Mouse (Mus musculus): ENCODE measurements around the gene Tmem151a. TPM values are rescaled to one million over a fixed set of nuclear protein-coding genes. Genes with fewer than 3 reads are reported as not detected.

Gene Tmem151a
- polyA plus RNA-seq, 1 experiment: 6.2 TPM

DNA sequence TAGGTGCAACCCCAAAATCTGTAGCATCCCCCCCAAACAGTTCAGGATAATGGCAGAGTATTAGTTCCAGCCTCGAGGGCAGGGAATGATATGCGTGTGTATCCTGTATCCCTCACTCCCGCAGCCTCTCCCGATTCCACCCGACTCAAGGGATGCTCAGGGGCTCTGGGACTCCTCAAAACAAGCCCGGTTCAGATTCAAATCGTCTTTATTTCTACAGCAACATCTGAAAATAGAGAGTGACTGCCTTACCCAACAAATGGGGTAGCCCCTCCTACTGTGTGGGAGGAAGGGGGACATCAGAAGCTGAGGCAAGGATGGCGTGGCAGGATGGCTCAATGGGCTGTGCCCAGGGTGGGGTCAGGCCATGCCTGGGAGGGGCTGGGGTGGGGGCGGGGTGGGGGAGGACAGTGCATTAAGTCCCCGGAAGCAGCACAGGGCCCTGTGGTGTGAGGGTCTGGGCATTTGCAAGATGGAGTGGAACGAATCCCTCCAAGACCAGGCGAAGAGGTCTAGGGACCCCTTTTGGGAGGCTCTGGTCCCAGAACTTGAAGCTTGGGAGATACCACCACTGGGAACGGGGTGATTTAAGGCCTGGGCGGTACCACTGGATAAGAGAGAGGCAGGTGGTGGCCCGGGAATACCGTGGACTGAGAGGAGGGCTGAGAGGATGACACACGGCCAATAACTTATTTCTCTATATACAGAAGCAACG lies 22.4 kb upstream of the Tmem151a start:
- TF ChIP-seq CTCF (IDR thresholded peaks at IDR 0.05; ENCODE audit: low read depth, low read length) (no peak), POLR2A (IDR thresholded peaks at IDR 0.05; ENCODE audit: insufficient read depth, low read length) (no peak), EP300 (IDR thresholded peaks at IDR 0.05; ENCODE audit: insufficient read depth, low read depth, low read length) (no peak)
- H3K27ac ChIP-seq (ENCODE audit: insufficient read depth, low read length): no peak overlapping the region
- no peaks in the 10 kb centered on the region for H3K27me3 ChIP-seq (ENCODE audit: control insufficient read depth, insufficient read depth, low read length, poor library complexity, severe bottlenecking)
- H3K36me3 ChIP-seq (ENCODE audit: control insufficient read depth, insufficient read depth, low read length, poor library complexity, severe bottlenecking): peaks cover 12% of the 10 kb centered on the region
- no peaks in the 10 kb centered on the region for H3K9me3 ChIP-seq (replicated peaks; ENCODE audit: control insufficient read depth, insufficient read depth, low read length, poor library complexity, severe bottlenecking)
- no peak overlapping the region for H3K9ac ChIP-seq (ENCODE audit: low read depth, poor library complexity, severe bottlenecking)
- no peaks in the 10 kb centered on the region for H3K4me1 ChIP-seq (ENCODE audit: control insufficient read depth, insufficient read depth, low read length)
- no peak overlapping the region for H3K4me3 ChIP-seq (ENCODE audit: low read depth, low read length)

DNA sequence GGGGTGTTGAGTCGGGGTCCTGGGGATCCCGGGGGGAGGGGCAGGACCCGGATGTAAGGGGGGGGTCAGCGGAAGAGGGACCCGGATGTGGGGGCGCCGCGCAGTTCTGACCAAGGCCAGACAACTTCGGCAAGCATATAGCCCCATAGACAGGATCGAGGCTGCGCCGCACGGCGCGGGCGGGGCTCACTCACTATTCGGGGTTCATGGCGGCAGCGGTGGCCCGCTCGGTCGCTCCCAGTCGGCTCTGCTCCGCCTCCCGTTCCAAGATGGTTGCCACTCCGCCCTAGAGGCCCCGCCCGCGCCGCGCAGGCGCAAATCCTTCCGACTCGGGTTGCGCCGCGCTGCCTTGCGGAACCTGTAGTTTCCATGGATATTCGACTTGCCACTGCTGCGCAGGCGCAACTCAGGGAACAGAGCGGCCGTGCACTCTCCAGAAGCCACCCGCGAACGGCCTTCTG lies 21.4 kb upstream of the Tmem151a start, which contains the start of gene Rab1b:
TSS of gene Rab1b (minus strand) at position 342 of the 461 bp plus-strand sequence.
- TF ChIP-seq CTCF (IDR thresholded peaks at IDR 0.05; ENCODE audit: low read depth, low read length) (no peak), POLR2A (IDR thresholded peaks at IDR 0.05; ENCODE audit: insufficient read depth, low read length) (no peak), EP300 (IDR thresholded peaks at IDR 0.05; ENCODE audit: insufficient read depth, low read depth, low read length) (no peak)

DNA sequence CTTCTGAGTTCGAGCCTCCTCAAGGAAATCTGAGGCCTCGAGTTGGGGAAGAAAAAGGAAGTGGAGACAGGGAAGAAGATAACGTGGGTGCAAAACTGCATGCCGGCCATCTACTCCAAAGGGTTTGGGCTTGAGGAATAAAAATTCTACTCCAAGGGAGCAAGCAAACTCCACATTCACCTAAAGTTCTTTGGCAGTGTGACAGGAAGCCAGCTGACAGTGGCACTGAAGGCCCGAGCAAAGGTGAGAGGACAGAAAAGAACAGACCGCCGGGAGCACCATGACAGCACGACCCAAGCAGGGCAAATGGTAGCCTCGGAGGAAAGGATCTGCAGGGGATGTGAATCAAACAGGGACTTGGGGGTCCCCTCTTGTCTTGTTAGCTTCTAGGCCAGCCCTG lies 20.7 kb upstream of the Tmem151a start:
- H3K27me3 ChIP-seq (ENCODE audit: control insufficient read depth, insufficient read depth, low read length, poor library complexity, severe bottlenecking): no peaks in the 10 kb centered on the region
- H3K36me3 ChIP-seq (ENCODE audit: control insufficient read depth, insufficient read depth, low read length, poor library complexity, severe bottlenecking): peaks cover 12% of the 10 kb centered on the region

More for the DNA sequence above, 21.4 kb upstream of the Tmem151a start, which contains the start of gene Rab1b:
- H3K9me3 ChIP-seq (replicated peaks; ENCODE audit: control insufficient read depth, insufficient read depth, low read length, poor library complexity, severe bottlenecking): no peaks in the 10 kb centered on the region
- H3K9ac ChIP-seq (ENCODE audit: low read depth, poor library complexity, severe bottlenecking): peak within 1 kb of the TSS; percentile 92
- peak within 1 kb of the TSS; percentile 89 for H3K4me3 ChIP-seq (ENCODE audit: low read depth, low read length)
- H3K36me3 ChIP-seq (ENCODE audit: control insufficient read depth, insufficient read depth, low read length, poor library complexity, severe bottlenecking): peaks cover 12% of the 10 kb centered on the region
- no peaks in the 10 kb centered on the region for H3K27me3 ChIP-seq (ENCODE audit: control insufficient read depth, insufficient read depth, low read length, poor library complexity, severe bottlenecking)
- no peaks in the 10 kb centered on the region for H3K4me1 ChIP-seq (ENCODE audit: control insufficient read depth, insufficient read depth, low read length)
- H3K27ac ChIP-seq (ENCODE audit: insufficient read depth, low read length): no peak within 1 kb of the TSS

GRCm38 (mm10) chr19:5098363-5099143 lies 13.2 kb upstream of the Tmem151a start, which contains the start of gene Cnih2:
TSS of gene Cnih2 (minus strand) at chr19:5098521.
- H3K36me3 ChIP-seq (ENCODE audit: control insufficient read depth, insufficient read depth, low read length, poor library complexity, severe bottlenecking): peaks cover 3% of the 10 kb centered on the region
- no peak for TF ChIP-seq CTCF (IDR thresholded peaks at IDR 0.05; ENCODE audit: low read depth, low read length)
- TF ChIP-seq POLR2A (IDR thresholded peaks at IDR 0.05; ENCODE audit: insufficient read depth, low read length): no peak
- no peak for TF ChIP-seq EP300 (IDR thresholded peaks at IDR 0.05; ENCODE audit: insufficient read depth, low read depth, low read length)
- no peak within 1 kb of the TSS for H3K27ac ChIP-seq (ENCODE audit: insufficient read depth, low read length)
- peak within 1 kb of the TSS; percentile 74 for H3K4me3 ChIP-seq (ENCODE audit: low read depth, low read length)
- H3K4me1 ChIP-seq (ENCODE audit: control insufficient read depth, insufficient read depth, low read length): no peaks in the 10 kb centered on the region
- H3K9me3 ChIP-seq (replicated peaks; ENCODE audit: control insufficient read depth, insufficient read depth, low read length, poor library complexity, severe bottlenecking): no peaks in the 10 kb centered on the region
- no peaks in the 10 kb centered on the region for H3K27me3 ChIP-seq (ENCODE audit: control insufficient read depth, insufficient read depth, low read length, poor library complexity, severe bottlenecking)
- peak within 1 kb of the TSS; percentile 88 for H3K9ac ChIP-seq (ENCODE audit: low read depth, poor library complexity, severe bottlenecking)

More for the DNA sequence above, 20.7 kb upstream of the Tmem151a start:
- TF ChIP-seq CTCF (IDR thresholded peaks at IDR 0.05; ENCODE audit: low read depth, low read length) (no peak), EP300 (IDR thresholded peaks at IDR 0.05; ENCODE audit: insufficient read depth, low read depth, low read length) (no peak), POLR2A (IDR thresholded peaks at IDR 0.05; ENCODE audit: insufficient read depth, low read length) (no peak)
- no peaks in the 10 kb centered on the region for H3K9me3 ChIP-seq (replicated peaks; ENCODE audit: control insufficient read depth, insufficient read depth, low read length, poor library complexity, severe bottlenecking)
- no peaks in the 10 kb centered on the region for H3K4me1 ChIP-seq (ENCODE audit: control insufficient read depth, insufficient read depth, low read length)
- H3K27ac ChIP-seq (ENCODE audit: insufficient read depth, low read length): no peak overlapping the region
- peak overlapping the region; percentile 92 for H3K9ac ChIP-seq (ENCODE audit: low read depth, poor library complexity, severe bottlenecking)
- peak overlapping the region; percentile 89 for H3K4me3 ChIP-seq (ENCODE audit: low read depth, low read length)

DNA sequence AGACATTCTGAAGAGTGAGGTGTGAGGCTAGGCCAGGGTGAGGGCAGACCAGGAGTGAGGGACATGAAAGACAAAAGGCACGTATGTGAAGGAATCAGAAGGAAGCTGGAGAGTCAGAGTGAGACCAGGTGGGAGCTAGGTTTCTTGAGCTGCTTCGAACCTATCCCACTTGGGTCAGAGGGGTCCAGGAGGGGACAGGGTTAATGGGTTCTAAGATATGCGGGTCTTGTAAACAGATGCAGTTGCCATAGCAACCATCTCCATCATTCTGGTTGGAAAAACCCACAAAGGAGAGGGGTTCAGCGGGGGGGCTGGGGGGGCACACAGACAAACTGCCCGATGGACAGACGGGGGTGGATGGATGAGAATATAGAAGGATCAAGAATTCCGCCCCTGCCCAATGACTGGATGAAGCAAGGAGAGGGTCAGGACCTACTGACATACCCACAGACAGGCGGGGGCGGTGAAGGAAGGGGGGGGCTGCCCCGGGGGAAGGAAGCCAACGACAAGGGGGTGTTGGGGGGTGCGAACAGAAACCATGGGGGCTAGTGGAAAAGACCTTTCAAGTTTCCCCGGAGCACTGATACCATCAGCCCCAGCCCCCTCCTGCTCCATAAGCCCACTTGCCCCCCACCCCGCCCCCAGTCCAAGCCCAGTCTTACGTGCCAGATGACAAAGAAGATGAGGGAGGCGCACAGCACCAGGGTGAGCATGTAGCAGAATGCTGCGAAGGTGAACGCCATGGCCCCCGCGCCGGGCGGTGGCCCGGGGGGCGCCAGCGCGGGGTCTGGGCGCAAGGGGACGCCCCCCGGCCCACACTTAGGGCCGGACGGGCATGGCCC lies 12.4 kb upstream of the Tmem151a start:
- TF ChIP-seq EP300 (IDR thresholded peaks at IDR 0.05; ENCODE audit: insufficient read depth, low read depth, low read length) (no peak), CTCF (IDR thresholded peaks at IDR 0.05; ENCODE audit: low read depth, low read length) (no peak), POLR2A (IDR thresholded peaks at IDR 0.05; ENCODE audit: insufficient read depth, low read length) (no peak)
- Histone ChIP-seq H3K27ac (ENCODE audit: insufficient read depth, low read length) (no peak overlapping the region), H3K4me3 (ENCODE audit: low read depth, low read length) (peak overlapping the region; percentile 74), H3K9ac (ENCODE audit: low read depth, poor library complexity, severe bottlenecking) (peak overlapping the region; percentile 88), H3K4me1 (ENCODE audit: control insufficient read depth, insufficient read depth, low read length) (no peaks in the 10 kb centered on the region), H3K36me3 (ENCODE audit: control insufficient read depth, insufficient read depth, low read length, poor library complexity, severe bottlenecking) (no peaks in the 10 kb centered on the region; the same call in 1 of the 2 replicates), H3K9me3 (replicated peaks; ENCODE audit: control insufficient read depth, insufficient read depth, low read length, poor library complexity, severe bottlenecking) (no peaks in the 10 kb centered on the region), H3K27me3 (ENCODE audit: control insufficient read depth, insufficient read depth, low read length, poor library complexity, severe bottlenecking) (no peaks in the 10 kb centered on the region)

Measured in ES-Bruce4 (cell line).